Mouse (Mus musculus) forebrain, embryonic 15.5 days (tissue): ENCODE data around the gene Dlat. TPM values are rescaled to one million over a fixed set of nuclear protein-coding genes. Genes with fewer than 3 reads are reported as not detected.

Source experiments
- ATAC-seq: fragments of 200-750 bp; cut with Nextera tagmentation; replicated peaks from 2 replicates; pipeline ENCODE4 v1.8.0; 2017; ENCODE audit warnings: mild to moderate bottlenecking, moderate TSS enrichment, moderate library complexity
- H3K27ac ChIP-seq: fragments of 300-500 bp; sonication (generic); replicated peaks from 2 replicates; pipeline ENCODE4 v1.5.1; 2015; ENCODE audit warnings: mild to moderate bottlenecking, inconsistent platforms
- H3K27me3 ChIP-seq: fragments of 300-500 bp; sonication (generic); 2 replicates; pipeline ENCODE4 v1.6.1; 2015; ENCODE audit warnings: inconsistent platforms
- H3K36me3 ChIP-seq: fragments of 300-500 bp; sonication (generic); 2 replicates; pipeline ENCODE4 v1.6.1; 2015; ENCODE audit warnings: mild to moderate bottlenecking, inconsistent platforms
- H3K4me1 ChIP-seq: fragments of 300-500 bp; sonication (generic); 2 replicates; pipeline ENCODE4 v1.6.1; 2015; ENCODE audit warnings: inconsistent platforms
- H3K4me2 ChIP-seq: fragments of 300-500 bp; sonication (generic); replicated peaks from 2 replicates; pipeline ENCODE4 v1.6.1; 2015; ENCODE audit warnings: mild to moderate bottlenecking, inconsistent platforms
- H3K4me3 ChIP-seq: fragments of 300-500 bp; sonication (generic); 2 replicates; pipeline ENCODE4 v1.5.1; 2015; ENCODE audit warnings: mild to moderate bottlenecking, inconsistent platforms
- H3K9ac ChIP-seq: fragments of 300-500 bp; sonication (generic); replicated peaks from 2 replicates; pipeline ENCODE4 v1.6.1; 2015; ENCODE audit warnings: mild to moderate bottlenecking, inconsistent platforms
- H3K9me3 ChIP-seq: fragments of 300-500 bp; sonication (generic); 2 replicates; pipeline ENCODE4 v1.6.1; 2016; ENCODE audit warnings: inconsistent platforms
- WGBS: fragments of 180-500 bp; shearing (Covaris S2); methylation state at CpG from one replicate; pipeline ENCODE4 v1.1.7; 2015; ENCODE audit warnings: mixed read lengths; 5-methylcytosine and 5-hydroxymethylcytosine counted together
- polyA plus RNA-seq: library from polyadenylated mRNA; unstranded; fragments of >200 nt; fragmentation: Nextera tagmentation; extraction: Ambion mirVana; gene quantifications from 2 replicates; pipeline ENCODE4 v1.2.1, GENCODE M21; 2015

Gene Dlat
- 41.4 and 43.9 TPM in 2 replicates for polyA plus RNA-seq

DNA sequence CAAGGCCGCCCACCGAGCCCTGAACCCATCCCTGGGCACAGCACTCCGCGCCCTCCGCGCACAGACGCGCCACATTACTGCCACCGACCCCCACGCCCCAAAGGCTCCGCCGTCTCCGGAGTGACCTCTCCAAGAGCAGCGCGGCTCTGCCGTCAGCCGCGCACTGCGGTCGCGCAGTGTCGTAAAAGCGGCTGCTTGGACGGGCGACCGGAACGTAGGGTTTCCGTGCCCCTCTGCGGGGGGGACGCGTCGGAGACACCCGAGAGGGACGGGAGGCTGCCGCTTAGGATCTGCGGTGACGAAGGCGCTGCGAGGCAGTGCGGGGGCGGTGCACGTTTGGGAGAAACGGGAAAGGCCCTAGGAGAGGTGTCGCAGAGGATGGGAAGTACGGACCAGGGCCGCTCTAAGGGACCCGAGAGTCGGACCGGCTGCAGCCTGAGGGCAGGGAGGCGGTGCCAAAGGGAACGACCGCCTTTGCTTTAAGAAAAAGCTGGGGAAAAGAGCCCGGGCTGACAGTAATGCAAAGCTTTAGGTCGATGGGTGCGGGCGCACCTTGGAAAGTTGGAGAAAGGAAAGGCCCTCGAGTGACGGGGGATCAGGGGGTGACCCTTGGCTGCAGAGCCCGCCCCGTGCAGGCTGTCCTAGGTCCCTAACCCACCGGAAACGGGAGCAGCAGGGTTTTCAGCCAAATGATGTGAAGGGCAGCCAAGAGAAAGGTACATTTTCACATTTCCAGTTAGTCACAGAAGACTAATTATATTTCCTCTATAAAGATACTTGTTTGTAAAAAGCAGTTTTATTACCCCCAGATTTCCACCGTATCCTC lies at the start of gene Dlat:
Gene Dlat, minus strand, starts transcription at position 389 of the 826 bp plus-strand sequence.
- peak; percentile 92 for ATAC-seq
- peak within 1 kb of the TSS; percentile 72 for H3K4me2 ChIP-seq
- peaks cover 19% of the 10 kb centered on the region for H3K4me1 ChIP-seq
- H3K9me3 ChIP-seq: no peaks in the 10 kb centered on the region
- H3K9ac ChIP-seq: peak within 1 kb of the TSS; percentile 84
- under 1% methylated on average over 63 of the region's 63 CpGs for WGBS
- no peaks in the 10 kb centered on the region for H3K27me3 ChIP-seq
- peak within 1 kb of the TSS; percentile 80 for H3K27ac ChIP-seq
- peaks cover 15% of the 10 kb centered on the region; the same call in 1 of the 2 replicates for H3K36me3 ChIP-seq
- H3K4me3 ChIP-seq: peak within 1 kb of the TSS; percentile 80

- H3K4me3 ChIP-seq: no peak overlapping the region
- ATAC-seq: no peak
Measured at GRCm38 (mm10) chr9:50709108-50709507, 49.5 kb upstream of the Dlat start.

GRCm38 (mm10) chr9:50704907-50705306 lies 45.3 kb upstream of the Dlat start:
- WGBS: 47% methylated on average over 6 of the region's 6 CpGs
- Histone ChIP-seq H3K4me2 (no peak overlapping the region), H3K27me3 (no peaks in the 10 kb centered on the region), H3K4me3 (no peak overlapping the region), H3K36me3 (0 out of 2 replicates have a peak, but pooled peaks cover 3% of the 10 kb centered on the region), H3K9me3 (no peaks in the 10 kb centered on the region), H3K27ac (no peak overlapping the region), H3K4me1 (no peaks in the 10 kb centered on the region), H3K9ac (no peak overlapping the region)
- ATAC-seq: no peak

More at GRCm38 (mm10) chr9:50709108-50709507, 49.5 kb upstream of the Dlat start:
- 28% methylated on average over 2 of the region's 2 CpGs for WGBS
- H3K4me2 ChIP-seq: no peak overlapping the region
- H3K27me3 ChIP-seq: no peaks in the 10 kb centered on the region
- no peaks in the 10 kb centered on the region for H3K9me3 ChIP-seq
- no peak overlapping the region for H3K9ac ChIP-seq
- no peak overlapping the region for H3K27ac ChIP-seq
- H3K4me1 ChIP-seq: no peaks in the 10 kb centered on the region
- peaks cover 10% of the 10 kb centered on the region; the same call in 1 of the 2 replicates for H3K36me3 ChIP-seq

DNA sequence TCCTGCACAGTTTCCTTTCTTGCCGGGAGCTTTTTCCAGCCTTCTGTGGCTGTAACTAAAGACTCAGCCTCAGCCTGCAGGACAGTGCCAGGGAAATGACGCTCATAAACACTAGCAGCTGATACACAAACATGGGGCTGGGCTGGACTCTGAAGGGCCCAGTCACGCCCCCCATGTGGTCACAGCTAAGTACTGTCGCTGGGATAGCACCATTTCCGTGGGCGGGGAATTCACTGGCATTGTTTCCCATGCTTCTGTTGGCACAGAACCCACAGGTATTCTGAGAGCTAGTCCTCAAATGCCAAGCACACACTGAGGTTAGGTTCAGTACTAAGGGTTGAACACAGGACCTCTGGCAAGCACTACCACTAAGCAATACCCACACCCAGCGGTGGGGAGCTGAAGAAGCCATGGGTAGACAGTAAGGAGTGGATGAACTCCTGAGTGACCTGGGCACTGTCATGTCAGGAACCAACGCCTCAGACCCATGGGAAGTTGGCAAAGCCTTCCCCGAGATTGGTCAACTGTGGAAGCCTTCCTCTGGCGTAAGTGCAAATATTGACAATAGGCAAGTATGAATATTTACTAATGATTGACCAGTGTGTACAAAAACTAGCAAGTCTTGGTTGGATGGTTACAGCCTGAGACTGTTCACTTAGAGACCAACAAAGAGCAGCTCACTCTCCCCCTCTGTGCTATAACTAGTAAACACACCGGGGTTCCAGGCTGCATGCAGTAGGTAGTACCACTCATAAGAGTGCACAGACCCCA lies 41.5 kb upstream of the Dlat start:
- Histone ChIP-seq H3K27me3 (no peaks in the 10 kb centered on the region), H3K4me2 (no peak overlapping the region)
- 64% methylated on average over 11 of the region's 11 CpGs for WGBS

GRCm38 (mm10) chr9:50698418-50699409 lies 39.1 kb upstream of the Dlat start:
- peak; percentile 57 for ATAC-seq
- Histone ChIP-seq H3K36me3 (0 out of 2 replicates have a peak, but pooled peaks cover 9% of the 10 kb centered on the region), H3K4me3 (peak overlapping the region; percentile 57), H3K9me3 (no peaks in the 10 kb centered on the region), H3K9ac (peak overlapping the region; percentile 77), H3K4me2 (peak overlapping the region; percentile 92), H3K27ac (peak overlapping the region; percentile 74), H3K4me1 (peaks cover 22% of the 10 kb centered on the region), H3K27me3 (no peaks in the 10 kb centered on the region)
- WGBS: under 1% methylated on average over 70 of the region's 70 CpGs

More for the DNA sequence above, 41.5 kb upstream of the Dlat start:
- H3K36me3 ChIP-seq: 0 out of 2 replicates have a peak, but pooled peaks cover 3% of the 10 kb centered on the region
- H3K9me3 ChIP-seq: no peaks in the 10 kb centered on the region
- H3K27ac ChIP-seq: no peak overlapping the region
- H3K9ac ChIP-seq: no peak overlapping the region
- no peak for ATAC-seq
- peaks cover 21% of the 10 kb centered on the region for H3K4me1 ChIP-seq
- no peak overlapping the region for H3K4me3 ChIP-seq

- Histone ChIP-seq H3K27ac (peak overlapping the region; percentile 74), H3K27me3 (no peaks in the 10 kb centered on the region), H3K36me3 (0 out of 2 replicates have a peak, but pooled peaks cover 9% of the 10 kb centered on the region), H3K9me3 (no peaks in the 10 kb centered on the region), H3K4me1 (peaks cover 32% of the 10 kb centered on the region), H3K9ac (peak overlapping the region; percentile 65), H3K4me2 (peak overlapping the region; percentile 92), H3K4me3 (peak overlapping the region; percentile 57)
- 2% methylated on average over 12 of the region's 12 CpGs for WGBS
- peak; percentile 89 for ATAC-seq
Measured at GRCm38 (mm10) chr9:50697706-50698041, 38.1 kb upstream of the Dlat start.

- H3K4me1 ChIP-seq: peaks cover 35% of the 10 kb centered on the region
- WGBS: 46% methylated on average over 12 of the region's 12 CpGs
- peak overlapping the region; percentile 74 for H3K27ac ChIP-seq
- peak overlapping the region; percentile 57 for H3K4me3 ChIP-seq
- H3K9ac ChIP-seq: peak overlapping the region; percentile 65
- H3K9me3 ChIP-seq: no peaks in the 10 kb centered on the region
- ATAC-seq: no peak
- peak overlapping the region; percentile 92 for H3K4me2 ChIP-seq
- H3K36me3 ChIP-seq: 0 out of 2 replicates have a peak, but pooled peaks cover 9% of the 10 kb centered on the region
- H3K27me3 ChIP-seq: no peaks in the 10 kb centered on the region
Measured at GRCm38 (mm10) chr9:50696851-50697705, 37.5 kb upstream of the Dlat start.

DNA sequence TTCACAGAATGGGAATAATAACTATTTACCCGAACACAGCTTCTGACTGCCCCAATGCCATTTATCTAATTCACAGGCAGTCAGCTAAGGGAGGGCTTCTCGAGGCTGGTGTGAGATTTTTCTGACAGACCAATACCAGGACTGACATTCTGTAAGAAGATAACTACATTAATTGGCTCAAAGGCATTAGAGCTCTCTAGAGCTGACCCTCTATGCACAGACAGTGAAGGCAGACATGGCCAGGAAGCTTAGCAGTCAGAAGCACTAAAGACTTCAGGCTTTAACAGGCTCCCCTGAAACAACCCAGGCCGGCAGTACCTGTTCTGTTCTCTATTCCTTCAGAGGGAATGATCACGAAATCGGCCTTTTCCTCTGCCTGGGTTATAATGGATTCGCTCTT lies 35.6 kb upstream of the Dlat start:
- ATAC-seq: no peak
- 0 out of 2 replicates have a peak, but pooled peaks cover 12% of the 10 kb centered on the region for H3K36me3 ChIP-seq
- H3K27me3 ChIP-seq: no peaks in the 10 kb centered on the region
- no peak overlapping the region for H3K4me2 ChIP-seq
- H3K9ac ChIP-seq: no peak overlapping the region
- H3K9me3 ChIP-seq: no peaks in the 10 kb centered on the region
- no peak overlapping the region for H3K4me3 ChIP-seq
- peaks cover 35% of the 10 kb centered on the region for H3K4me1 ChIP-seq
- no peak overlapping the region for H3K27ac ChIP-seq
- WGBS: 85% methylated on average over 6 of the region's 6 CpGs

- H3K27me3 ChIP-seq: no peaks in the 10 kb centered on the region
- no peak overlapping the region for H3K4me2 ChIP-seq
- H3K4me1 ChIP-seq: peaks cover 35% of the 10 kb centered on the region
- H3K4me3 ChIP-seq: no peak overlapping the region
- ATAC-seq: no peak
- no peak overlapping the region for H3K27ac ChIP-seq
- H3K9me3 ChIP-seq: no peaks in the 10 kb centered on the region
- 14% methylated on average over 10 of the region's 10 CpGs for WGBS
- H3K9ac ChIP-seq: no peak overlapping the region
- peaks cover 20% of the 10 kb centered on the region; the same call in 1 of the 2 replicates for H3K36me3 ChIP-seq
Measured at GRCm38 (mm10) chr9:50693631-50694030, 34.1 kb upstream of the Dlat start.

GRCm38 (mm10) chr9:50692626-50693580 lies 33.3 kb upstream of the Dlat start:
- WGBS: 16% methylated on average over 13 of the region's 13 CpGs
- Histone ChIP-seq H3K4me3 (no peak overlapping the region), H3K4me1 (peaks cover 30% of the 10 kb centered on the region), H3K36me3 (peaks cover 20% of the 10 kb centered on the region; the same call in 1 of the 2 replicates), H3K9ac (no peak overlapping the region), H3K9me3 (no peaks in the 10 kb centered on the region), H3K27ac (no peak overlapping the region), H3K27me3 (no peaks in the 10 kb centered on the region), H3K4me2 (peak overlapping the region; percentile 16; the same call in 1 of the 2 replicates)
- ATAC-seq: no peak
